Mouse (Mus musculus) heart, adult 8-10 months (tissue): ENCODE data around the gene Csrp1. TPM values are rescaled to one million over a fixed set of nuclear protein-coding genes. Genes with fewer than 3 reads are reported as not detected.

Experiments
- DNase-seq: peaks from one replicate; pipeline ENCODE4 v3.0.0; 2022; ENCODE audit warnings: low spot score
- total RNA-seq, 4 experiments: library from RNA; stranded (reverse); gene quantifications; 2 replicates each; pipeline ENCODE4 v1.2.4; 2022

Csrp1 gene
- 10 to 100 TPM; 36.0 to 45.8 (median 40.9) TPM for total RNA-seq

DNA sequence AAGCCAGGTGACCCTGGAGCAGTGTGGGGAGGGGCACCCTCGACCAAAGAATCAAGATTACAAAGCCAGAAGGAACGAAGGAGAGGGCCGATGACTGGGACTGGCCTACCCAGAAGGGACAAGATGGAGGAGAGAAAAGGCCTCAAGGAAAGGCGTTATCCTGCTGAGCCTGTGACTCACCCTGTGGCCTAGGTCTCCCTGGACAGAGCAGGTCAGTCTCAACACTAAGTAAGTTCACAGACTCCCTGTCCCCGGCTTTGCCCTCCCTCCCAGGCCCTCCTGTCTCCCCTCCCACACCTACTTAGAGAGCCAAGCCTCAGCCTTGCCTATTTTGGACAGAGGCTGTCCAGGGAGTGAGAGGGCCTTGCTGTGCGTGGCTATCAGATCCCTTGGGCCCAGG, at the start of gene Csrp1:
Gene Csrp1 (plus strand): TSS at position 79 of the 400 bp plus-strand sequence.
- DNase-seq = no peak

DNA sequence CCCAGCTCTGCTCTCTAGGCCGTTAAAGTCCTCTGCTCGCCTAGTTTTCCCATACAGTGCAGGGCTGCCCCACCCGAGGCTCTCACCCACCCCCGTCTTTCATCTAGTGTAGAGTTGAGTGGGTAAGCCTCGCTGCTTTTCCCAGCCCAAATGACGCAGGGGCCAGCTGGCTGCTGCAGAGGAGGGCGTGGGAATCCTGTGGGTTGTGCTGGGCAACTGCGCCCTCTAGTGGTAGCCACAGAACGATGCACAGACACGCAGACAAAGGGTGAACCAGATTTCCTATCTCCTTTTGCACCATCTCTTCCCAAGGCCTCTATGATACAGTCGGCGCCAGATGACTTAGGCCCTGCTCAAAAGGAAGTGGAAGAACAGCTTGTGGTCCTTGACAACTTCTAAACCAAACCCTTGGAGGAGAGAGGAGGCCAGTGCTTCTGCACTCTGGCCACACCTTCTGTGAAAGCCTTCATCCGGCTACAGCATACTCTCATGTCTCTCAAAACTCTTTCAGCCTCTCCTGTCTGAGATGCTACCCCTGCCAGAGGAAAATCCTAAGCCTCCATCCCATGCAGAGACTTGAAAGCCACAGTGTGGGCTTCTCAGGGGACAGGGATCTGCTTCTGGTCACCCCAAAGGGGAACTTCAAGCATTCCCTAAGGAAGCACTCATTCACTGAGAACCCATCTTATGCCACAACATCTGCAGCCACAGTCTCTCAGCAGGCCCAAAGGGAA, 49.3 kb upstream of the Csrp1 start:
- DNase-seq = peak; percentile 87

DNA sequence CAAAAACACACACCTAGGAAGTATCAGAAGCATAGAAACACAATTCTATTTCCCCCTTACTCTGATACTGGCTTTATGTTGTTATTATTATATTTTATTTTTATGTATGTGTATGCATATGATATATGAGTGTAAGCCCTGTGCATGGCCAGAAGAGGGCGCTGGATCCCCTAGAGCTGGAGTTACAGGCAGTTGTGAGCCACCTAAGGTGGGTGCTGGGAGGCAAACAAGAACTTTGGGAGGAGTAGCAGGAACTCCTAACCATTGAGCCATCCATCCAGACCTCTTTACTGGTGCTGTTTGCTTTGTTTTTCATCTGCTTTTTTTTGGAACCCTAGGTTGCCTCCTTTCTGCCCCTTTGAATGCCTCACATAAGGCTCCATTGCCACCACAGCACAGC, 48.5 kb upstream of the Csrp1 start:
- DNase-seq = no peak

DNA sequence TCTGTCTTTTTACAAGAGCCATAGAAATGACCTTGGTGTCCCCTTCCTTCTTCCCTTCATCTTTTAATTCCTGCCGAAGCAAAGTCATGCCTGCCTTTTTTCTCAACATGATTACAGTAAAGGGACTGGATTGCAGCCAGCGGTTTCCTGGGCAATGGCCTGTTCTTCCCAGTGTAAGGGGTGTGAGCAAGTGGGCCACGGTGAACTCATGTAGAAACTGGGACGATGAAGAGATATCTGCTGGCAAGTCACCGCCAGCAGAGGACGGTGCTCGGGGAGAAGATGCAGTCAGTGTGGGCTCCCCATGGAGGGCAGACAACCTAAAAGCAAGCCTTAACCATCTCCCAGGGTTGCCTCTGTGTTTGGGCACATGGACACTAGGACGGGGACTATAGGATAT, 47.9 kb upstream of the Csrp1 start:
- DNase-seq = no peak

DNA sequence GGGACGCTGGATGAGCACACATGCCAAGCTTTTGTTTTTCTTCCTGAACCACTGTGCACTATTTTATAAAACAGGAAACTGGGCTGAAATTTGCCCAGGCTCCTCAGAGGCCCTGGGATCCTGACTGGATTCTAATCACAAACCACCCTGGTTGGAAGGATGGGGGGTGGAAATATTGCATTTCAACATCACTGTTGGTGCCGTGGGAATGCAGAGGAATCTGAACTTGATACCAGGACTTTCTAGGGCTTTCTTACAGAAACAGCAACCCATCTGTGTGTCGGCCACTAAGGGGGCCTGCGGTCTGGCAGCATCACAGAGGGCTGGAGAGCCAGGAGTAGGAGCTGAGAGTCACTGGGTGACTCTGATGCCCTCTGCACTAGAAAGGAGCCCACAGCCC, 47.5 kb upstream of the Csrp1 start:
- DNase-seq = no peak

- peak; percentile 70 for DNase-seq
Measured at GRCm38 (mm10) chr1:135673423-135673822, 46.4 kb upstream of the Csrp1 start.

GRCm38 (mm10) chr1:135675449-135676129, 44.3 kb upstream of the Csrp1 start:
- no peak for DNase-seq

- DNase-seq = no peak
Measured at GRCm38 (mm10) chr1:135676247-135676646, 43.6 kb upstream of the Csrp1 start.

- no peak for DNase-seq
Measured at GRCm38 (mm10) chr1:135676938-135677682, 42.8 kb upstream of the Csrp1 start.

DNA sequence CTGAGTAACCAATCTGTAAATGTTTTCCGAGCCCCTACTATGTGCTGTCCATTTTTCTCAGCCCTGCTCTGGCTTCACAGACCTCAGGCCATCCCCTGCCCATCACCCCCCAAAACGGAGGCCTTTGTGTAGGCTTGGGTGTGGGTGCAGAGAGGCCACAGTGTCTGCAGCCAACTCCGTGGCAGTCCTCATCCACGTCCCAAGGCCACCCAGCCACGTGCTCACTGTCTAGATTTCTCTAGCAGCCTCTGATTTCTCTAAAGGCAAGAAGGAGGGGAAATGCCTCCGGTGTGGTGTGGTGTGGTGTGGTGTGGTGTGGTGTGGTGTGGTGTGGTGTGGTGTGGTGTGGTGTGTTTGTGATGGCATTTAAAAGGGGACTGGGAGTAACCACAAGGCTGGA, 41.7 kb upstream of the Csrp1 start:
- no peak for DNase-seq

- no peak for DNase-seq
Measured at GRCm38 (mm10) chr1:135680716-135681115, 39.1 kb upstream of the Csrp1 start.

- no peak for DNase-seq
Measured at GRCm38 (mm10) chr1:135681122-135681521, 38.7 kb upstream of the Csrp1 start.

DNA sequence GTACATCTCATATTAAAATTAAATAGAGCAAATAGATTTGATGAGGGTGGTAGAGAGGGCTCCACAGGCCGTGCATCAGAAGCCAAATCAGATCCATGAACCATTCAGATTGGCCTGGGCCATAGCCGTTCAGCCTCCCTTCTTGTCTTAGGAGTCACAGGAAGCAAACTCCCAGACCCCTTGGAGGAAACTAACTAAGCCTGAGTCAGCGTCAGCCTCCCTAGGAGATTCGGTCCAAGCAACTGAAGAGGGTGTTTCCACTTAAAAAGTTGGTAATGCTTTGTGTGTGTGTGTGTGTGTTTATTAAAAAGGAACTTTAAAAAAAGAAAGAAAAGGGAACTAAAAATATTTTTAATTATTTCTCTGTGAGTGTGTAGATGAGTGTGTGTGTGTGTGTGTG, 35.0 kb upstream of the Csrp1 start:
- no peak for DNase-seq

GRCm38 (mm10) chr1:135685316-135685715, 34.5 kb upstream of the Csrp1 start:
- no peak for DNase-seq

- peak; percentile 80 for DNase-seq
Measured at GRCm38 (mm10) chr1:135686792-135687510, 32.9 kb upstream of the Csrp1 start.

DNA sequence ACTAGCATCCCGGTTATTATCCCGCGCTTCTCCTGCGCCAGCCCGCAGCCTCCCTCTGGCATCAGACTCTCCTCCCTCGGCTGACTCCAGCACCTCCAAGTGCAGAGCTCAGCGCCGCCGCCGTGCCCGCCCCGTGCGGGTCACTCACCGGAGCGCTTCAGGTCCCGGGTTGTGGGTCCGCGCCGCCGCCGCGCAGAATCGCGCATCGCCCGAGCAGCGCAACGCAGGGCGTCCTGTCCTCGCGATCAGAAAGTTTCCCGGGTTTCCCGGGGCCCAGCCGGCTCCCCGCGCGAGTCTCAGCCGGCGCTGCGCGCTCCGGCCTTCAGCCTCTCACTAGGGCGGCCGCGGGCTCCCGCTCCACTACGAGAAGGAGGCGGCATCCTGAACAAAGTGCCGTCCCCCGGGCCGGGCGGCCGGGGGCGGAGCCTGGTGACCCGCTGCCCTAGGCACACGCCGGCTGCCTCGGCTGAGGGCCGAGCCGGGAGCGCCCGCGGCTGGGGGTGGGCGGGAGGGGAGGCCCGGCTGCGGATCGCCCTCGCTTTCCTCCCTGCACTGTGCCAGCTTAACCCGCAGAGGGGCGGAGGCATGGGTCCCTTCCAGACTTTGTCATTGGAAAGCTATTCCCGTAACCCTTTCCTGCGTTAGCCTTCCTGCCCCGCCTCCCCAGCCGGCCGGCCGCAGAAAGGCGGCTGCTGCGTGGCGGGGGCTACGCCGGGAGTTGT, 31.9 kb upstream of the Csrp1 start:
- DNase-seq = peak; percentile 88

DNA sequence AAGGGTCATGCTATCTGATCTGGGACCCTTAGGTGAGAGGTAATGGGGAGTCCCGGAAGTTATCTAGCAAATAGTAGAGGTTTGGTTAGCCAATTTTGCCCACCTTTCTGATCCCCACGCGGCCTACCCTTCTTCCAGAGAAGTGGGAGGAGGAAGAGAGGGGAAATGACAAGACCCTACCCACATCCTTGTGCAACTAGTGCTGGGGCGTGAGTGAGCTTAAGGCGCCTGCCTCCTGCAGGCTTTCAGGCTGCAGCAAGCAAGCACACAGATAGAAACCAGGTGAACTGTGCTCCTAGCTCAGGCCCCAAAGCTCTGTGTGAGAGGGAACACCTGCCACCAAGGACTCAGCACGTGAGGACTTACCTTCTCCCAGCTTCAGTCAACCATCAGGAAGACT, 31.2 kb upstream of the Csrp1 start:
- DNase-seq = no peak

GRCm38 (mm10) chr1:135690784-135691416, 29.0 kb upstream of the Csrp1 start:
- DNase-seq = no peak

- no peak for DNase-seq
Measured at GRCm38 (mm10) chr1:135691417-135691815, 28.4 kb upstream of the Csrp1 start.

GRCm38 (mm10) chr1:135694181-135694580, 25.7 kb upstream of the Csrp1 start:
- DNase-seq = no peak

DNA sequence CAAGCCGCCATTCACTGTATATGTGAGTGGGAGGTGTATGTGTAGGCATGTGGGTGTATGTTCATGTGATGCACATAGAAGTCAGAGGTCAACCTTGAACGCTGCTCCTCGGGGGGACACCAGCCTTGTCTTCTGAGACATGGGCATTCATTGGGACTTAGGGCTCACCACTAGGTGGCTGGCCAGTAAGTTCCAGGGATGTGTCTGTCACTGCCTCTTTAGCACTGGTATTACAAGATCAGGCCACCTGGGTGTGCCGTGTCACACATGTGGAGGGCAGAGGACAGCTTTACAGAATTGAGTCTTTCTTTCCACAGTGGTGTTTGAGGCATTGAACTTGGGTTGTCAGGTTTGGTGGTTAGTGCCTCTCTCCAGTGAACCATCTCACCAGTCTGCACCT, 22.4 kb upstream of the Csrp1 start:
- no peak for DNase-seq
